Mouse (Mus musculus): Measurements from ENCODE around the gene Sp2. TPM values are rescaled to one million over a fixed set of nuclear protein-coding genes. Genes with fewer than 3 reads are reported as not detected.

Gene Sp2
- polyA plus RNA-seq, 1 experiment = 7.7 TPM

DNA sequence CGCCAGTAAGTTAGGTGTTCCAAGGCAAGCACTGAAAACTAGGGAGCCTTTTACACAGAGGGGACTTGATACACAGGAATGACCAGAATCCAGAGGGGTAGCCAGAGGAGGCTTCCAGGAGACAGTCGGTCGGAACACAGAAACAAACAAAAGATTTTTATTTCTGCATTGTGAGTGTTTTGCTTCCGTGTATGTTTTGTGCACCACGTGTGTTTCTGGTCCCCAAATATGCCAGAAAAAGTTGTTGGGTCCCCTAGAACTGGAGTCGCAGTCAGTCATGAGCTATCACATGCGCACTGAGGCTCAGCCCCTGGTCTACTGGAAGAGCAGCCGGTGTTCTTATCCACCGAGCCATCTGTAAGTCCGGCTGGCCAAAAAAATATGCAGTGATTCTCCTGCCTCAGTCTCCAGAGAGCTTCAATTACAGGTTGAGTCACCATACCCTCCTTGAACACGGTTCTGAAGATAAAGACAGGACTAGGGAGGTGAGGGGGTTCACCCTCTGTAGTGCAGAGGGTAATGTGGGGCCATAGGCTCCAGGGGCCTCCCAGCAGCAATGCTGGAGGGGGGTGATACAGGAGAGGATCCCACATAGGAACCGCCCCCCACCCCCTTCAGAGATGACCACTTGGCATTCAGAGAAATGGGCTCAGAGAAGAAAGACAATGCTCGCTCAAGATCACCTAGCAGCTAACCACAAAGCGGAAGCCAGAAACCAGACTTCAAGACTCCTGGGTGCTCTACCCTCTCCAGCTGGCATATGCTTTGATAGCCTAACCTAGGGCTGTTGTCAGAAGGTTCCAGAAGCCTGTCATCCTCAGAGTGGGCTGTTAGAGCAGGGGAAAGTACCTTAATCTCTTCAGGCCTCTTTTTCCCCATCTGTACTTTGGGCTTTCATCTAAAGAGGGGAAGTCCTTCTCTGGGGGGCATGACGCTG is 13.3 kb upstream of the Sp2 start:
- DNase-seq (ENCODE audit: low spot score) = no peak

DNA sequence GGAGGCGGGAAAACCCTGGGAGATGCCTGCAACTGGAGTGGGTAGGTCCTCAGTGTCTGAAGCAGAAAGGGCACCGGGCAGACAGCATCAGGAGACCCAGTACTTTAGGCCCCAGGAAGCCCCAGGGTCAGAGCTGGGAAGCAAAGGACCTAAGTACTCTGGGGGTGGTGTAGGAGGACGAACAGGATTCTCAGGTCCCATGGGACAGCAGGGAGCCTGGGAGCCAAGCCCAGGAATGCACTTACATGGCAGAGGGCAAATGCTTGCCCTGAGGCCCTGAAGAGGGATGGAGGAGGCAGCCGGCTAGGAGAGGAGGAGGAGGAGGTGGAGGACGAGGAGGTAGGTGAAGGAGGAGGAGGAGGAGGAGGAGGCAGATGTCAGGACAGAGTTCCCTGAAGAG is 12.3 kb upstream of the Sp2 start:
- no peak for DNase-seq (ENCODE audit: low spot score)

DNA sequence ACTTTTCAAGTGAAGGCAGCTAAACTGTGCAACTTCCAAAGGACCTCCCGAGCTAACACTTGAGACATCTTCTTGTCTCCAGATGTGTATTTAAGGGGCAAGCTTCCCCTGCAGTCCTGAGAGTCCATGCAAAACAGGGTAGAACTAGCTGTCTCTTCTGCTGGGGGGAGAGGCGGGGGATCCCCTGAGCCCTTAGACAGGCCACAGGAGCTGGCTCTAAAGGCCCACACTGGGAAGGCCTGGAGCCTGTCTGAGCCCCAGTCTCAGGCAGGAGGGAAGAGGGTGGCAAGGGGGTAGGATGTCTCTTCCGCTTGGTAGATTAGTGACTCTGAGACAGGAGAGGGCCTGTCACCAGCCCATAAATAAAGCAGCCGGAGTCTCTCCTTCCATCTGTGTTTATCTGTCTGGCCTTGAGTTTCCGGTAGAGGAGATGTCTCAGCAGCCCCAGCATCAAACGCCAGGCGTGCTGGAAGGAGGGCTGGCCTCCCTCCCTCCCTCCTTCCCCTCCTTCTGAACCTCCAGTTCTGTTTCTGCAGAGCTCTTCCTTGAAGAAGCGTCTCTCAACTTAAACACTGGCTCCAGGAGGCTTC is 10.1 kb upstream of the Sp2 start:
- DNase-seq (ENCODE audit: low spot score) = no peak

DNA sequence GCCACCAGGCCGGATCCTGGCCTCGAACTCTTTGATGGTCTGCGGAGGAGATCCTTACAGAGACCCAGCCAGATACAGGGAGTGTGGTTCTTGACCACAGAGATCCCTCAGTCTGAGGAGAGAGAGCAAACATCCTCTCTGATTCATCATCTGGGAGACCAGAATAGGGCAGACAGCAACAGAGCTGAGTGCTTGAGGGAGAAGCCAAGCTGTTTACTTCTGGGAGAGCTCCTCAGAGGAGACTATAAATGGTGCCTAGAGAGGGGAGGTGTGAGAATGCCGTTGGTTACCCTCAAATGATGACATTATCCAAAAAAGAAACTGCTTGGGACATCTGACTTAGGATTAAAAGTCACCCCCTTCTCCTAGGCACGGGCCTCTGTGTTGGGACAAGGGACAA is 8.7 kb upstream of the Sp2 start:
- DNase-seq (ENCODE audit: low spot score) = no peak

DNA sequence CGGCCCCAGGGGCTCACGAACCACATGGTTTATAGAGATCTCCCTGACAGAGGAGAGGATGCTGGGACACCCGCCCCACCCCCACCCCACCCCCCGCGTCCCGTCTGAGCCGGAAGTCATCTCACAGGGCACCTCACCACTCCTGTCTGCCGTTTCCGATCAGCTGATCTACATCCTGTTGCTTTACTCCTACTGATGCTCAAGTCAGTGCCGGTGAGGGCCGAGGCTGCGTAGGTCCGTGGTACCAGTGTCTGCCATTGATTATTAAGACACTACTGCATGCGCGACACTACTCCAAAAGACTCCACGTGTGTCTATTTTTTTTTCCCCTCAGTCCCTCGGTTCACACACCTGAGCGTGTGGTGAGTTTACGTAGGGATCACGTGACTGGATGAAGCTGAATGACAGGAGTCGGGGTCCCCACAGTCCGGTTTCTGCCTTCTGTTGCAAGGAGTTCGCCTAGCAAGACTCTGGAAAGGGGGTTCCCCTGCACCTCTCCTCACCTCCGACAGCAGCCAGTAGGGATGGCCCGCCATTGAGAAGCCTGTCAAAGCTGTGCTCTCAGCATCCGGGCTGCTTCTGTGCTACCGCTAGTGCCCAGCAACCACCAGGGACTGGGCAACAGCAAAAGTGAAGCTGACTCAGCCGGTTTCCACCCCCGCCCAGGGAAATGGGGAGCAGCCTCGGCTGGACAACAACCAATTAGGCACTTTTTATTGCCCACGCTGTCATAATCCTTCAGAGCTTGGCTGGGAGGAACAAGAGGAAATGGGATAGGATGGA is 5.3 kb upstream of the Sp2 start:
- DNase-seq (ENCODE audit: low spot score) = no peak

DNA sequence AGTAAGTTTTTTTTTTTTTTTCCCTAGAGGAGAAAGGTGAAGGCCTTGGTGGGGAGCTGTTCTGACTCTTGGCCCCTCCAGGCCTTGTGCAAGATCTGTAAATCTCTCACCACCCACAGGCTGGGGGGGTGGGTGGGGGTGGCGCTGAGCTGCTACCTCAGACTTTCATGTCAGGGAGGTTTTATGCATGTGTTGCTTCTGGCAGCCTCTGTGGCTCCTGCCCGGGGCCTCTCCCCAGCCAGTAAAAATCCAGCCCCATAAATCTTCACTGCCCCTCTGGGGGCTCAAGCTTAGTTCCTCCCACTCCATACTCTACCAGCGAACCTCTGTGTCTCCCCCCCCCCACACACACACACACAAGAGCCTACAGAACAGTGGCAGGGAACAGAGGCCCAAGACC is 3.7 kb upstream of the Sp2 start:
- DNase-seq (ENCODE audit: low spot score) = no peak

DNA sequence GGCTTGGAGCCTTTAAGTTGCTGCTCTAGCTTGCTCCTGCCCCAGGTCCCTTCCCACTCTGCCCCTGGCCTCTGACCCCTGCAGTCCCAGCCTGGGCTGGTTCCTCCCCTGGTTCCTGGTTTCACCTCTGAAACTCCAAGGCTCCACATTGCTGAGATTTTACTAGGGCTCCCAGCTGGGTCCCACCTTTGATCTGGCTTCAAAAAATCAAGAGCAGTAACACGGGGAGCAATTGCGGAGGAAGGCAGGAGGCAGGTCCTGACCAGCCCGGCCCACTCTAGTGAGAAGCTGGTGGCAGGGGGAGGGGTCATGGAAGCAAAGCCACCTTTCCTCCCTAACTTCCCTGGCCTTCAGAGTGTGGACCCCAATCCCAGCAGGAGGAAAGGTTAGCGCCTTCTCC is 2.1 kb upstream of the Sp2 start:
- no peak for DNase-seq (ENCODE audit: low spot score)

DNA sequence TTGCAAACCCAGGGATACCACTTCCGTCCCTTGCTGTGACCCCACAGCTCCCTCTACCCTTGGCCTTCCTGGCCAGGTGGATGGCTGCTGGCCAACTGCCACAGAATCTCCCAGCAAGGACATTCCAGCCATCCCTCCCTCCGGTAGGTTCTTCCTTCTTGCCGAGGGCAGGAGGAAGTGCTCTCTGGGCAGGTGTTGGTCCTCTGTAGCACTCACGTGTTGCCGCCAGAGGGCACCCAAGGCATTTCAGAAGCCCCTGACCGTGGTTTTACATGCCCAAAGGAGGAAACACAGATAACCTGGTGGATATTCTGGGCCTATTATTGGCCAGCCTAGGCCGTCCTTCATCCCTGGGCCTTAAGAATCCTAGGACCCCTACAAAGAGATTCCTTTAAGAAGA is 404 bp downstream of the Sp2 start:
- no peak for DNase-seq (ENCODE audit: low spot score)

DNA sequence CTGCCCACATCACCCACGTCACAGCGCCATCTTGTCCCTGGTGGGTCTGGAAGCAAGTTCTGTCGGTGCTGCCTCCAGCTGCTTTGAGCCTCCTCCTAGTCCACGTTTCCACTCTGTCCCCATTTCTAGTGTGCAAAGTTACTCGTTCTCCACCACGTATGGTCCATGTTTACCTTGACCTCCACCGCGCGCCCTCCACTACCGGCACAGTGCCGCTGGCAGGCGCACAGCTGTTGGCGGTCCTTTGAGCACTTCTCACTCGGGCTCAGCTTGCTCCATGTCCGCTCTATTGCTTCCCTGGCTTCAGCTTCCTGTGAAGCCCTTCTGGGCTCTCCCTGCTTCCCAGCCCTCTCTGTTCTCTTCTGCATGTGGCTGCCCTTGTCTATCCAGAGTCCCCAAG is 1.3 kb downstream of the Sp2 start:
- DNase-seq (ENCODE audit: low spot score) = no peak

DNA sequence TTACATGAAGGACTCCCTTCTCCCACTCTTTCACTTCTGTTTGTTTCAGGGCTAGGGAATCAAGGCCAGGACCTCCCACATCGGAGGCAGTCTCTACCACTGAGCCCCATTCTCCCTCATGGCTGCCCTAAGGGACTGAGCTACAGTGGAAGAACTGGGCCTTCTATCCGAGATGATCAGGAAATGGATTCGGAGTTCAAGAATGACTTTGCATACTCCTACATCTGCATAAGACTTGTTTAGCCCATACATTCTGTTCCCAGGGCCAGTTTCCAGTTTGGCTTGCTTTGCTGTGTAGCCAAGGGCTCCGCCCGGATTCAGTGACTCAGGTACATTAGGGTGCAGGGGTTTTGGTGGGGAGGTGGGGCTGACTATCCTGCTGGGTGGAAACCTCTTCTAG is 2.7 kb downstream of the Sp2 start:
- no peak for DNase-seq (ENCODE audit: low spot score)

DNA sequence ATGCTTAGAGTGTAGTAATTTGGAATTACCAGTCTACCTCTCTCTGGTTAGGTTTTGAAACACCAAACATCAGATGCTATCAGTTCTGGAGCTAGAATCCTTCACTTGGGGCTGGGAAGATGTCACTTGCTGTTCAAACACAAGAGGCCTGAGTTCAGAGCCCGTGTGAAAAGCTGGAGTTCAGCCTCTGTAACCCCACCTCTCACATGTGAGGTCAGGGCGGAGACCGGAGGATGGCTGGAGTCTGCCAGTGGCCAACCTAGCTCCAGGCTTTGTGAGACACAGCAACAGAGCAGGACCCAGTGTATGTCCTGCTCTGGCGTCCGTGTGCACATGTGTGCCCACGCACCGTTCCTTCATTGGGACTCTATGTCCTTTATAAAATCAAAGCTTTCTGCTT is 3.4 kb downstream of the Sp2 start:
- DNase-seq (ENCODE audit: low spot score) = no peak

DNA sequence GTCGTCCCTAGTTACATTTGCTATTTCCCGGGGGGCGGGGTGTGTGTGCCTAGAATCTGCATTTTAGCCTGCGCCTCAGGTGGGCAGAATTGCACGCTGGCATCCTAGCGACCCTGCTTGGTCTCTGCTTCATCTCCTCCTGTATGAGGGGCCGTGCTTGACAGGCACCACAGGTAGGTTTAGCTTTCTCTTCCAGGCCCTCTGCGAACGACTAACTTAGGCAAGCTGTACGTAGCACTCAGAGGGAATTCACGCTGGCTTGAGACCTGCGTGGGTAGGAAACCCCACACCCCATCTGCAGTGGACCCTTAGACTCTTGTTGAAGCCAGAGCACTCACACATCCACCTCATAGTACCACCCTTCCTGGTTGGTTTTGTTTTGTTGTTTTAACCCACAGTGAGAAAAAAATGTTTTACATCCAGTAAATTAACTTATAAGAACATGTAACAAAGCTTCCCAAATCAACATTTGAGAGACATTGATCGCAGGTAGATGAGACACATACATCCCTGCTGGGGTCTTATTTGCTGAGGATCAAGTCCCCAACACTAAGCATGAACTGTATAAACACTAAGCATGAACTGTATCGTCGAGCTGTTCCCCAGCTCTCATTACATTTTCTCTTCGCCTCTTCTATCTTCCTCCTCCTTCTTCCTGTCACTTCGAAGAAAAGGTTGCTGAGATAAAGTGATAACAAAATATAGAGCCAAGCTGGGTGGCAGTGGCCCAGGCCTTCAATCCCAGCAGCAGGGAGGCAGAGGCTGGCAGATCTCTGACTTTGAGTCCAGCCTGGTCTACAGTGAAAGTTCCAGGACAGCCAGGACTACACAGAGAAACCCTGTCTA is 4.1 kb downstream of the Sp2 start:
- no peak for DNase-seq (ENCODE audit: low spot score)

DNA sequence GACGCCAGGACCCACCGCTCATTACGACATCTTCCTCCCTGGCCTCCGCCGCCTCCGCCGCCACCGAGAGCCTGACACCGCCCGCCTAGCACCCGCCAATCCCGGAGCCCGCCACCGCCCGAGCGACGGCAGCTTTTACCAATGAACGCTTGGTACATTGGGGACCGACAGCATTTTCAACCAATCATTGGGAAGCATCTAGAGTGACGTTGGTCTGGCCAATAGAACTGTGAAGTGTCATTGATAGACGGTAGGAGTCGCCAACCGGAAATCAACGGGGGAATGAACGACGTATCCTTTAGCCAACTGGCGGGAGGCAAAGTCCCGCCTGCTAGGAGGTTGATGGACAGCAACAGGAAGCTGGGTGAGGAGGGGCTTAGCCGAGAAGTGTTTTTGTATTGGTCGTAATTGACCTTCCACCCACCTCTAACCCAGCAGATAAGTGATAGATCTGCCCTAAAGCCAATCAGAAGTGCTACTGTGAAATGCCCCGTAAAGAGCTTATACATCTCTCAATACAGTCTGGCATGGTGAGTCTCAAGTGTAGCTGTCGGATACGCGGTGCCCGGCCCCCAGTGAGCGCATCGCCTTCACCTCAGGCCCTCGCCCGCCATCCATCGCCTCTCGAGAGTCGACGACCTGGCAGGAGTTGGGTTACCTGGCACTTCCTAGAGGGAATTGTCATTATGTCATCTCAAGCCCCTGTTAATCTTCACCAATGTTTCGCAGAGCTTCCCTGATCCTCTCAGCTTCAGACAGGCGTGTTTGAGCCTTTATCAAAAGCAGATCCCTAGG is 5.0 kb downstream of the Sp2 start:
- no peak for DNase-seq (ENCODE audit: low spot score)

DNA sequence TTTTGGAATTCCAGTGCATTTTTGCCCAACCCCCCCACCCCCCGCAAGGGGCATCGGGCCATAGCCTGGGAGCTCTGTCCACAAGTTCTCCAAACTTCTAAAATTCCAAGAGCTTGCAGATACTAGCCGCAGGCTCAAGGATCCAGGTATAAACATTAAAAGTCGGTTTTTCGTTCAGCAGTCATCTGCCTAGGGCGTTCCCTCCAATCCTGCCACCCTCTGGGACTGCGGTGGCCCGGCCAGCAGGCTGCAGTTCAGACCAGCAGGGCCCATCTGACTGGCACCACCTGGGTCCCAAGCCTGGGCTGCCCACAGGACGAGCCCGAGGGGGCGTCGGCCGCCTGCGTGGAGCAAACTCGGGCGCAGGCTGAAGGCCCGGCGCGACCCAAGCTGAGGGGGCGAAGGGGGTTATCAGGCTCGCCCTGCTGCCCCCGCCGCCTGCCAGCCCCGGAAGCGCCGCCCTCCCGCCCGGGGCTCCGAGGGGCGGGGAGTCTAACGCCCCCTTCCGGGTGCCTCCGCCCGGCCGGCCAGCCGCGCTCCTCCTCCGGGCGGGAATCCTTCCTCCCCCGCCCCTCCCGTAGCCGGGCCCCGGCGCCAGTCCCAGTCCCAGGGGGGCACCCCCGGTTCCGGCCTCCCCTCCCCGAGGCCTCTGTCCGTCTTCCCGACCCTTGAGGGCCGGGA is 5.7 kb downstream of the Sp2 start:
- peak; percentile 98 for DNase-seq (ENCODE audit: low spot score)

DNA sequence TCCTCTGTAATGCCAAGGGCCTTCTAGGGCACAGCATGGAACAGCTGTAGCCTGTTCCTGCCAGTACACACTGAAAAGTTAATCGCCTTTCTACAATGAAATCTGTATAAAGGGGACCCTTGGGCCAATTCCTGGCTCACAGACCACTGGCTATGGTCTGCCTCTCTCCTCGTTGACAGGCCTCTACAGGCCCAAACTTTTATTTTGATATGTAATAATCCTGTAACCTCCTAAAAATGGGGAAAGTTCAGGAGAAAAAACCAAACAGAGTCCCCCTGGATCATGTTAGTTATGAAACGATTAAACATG is 6.4 kb downstream of the Sp2 start:
- DNase-seq (ENCODE audit: low spot score) = no peak

DNA sequence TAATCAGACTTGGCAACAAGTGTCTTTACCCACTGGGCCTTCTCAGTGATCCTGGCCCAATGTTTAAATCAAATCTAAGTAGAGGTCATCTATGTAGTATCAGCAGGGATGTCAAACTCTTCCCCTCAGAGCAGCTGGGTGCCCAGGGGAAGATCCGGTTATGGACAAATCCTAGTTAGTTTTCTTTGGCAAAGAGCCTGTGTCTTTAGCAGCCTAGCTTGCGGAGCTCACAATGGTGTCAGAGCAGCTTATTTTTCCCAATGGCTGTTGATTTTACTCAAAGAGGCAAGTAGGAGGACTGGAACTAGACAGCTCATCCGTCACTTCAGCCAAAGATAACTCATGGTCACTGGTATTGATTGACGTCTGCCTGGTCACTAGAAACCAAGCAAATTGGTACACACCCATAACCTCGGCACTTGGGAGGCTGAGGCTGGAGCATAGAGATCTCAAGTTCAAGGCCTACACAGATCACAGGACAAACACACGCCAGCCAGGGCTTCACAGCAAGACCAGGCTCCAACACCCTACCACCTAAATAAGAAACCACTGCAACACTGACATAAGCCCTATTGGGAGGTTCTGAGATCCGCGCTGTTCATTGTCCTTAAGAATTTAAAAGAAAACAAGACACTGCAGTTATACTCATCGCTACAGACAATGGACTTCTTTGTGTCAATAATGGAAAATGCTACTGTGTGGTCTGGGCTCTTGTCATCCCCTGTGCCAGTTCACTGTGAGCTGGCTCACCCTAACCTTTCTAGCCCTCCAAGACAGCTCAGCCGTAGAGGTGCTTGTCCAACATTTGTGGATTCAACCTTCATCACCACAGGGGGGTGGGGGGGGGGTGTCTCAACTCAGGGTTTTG is 7.0 kb downstream of the Sp2 start:
- DNase-seq (ENCODE audit: low spot score) = no peak

DNA sequence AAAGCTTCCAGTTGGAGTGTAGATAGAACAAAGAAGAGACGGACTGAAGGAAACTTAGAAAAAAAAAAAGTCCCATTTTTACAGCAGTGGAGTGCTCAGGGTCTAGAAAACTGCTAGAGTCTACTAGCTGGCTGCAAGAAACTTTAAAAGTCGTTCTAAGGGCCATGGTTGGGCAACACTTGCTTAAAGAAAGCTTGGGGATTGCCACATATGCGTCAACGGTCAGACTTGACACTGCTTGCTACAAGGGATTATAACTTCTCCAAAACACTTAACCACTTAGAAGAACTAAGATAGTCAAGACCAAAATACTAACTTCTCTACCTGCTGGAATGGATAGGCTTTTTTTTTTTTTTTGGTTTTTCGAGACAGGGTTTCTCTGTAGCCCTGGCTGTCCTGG is 7.9 kb downstream of the Sp2 start:
- DNase-seq (ENCODE audit: low spot score) = no peak

DNA sequence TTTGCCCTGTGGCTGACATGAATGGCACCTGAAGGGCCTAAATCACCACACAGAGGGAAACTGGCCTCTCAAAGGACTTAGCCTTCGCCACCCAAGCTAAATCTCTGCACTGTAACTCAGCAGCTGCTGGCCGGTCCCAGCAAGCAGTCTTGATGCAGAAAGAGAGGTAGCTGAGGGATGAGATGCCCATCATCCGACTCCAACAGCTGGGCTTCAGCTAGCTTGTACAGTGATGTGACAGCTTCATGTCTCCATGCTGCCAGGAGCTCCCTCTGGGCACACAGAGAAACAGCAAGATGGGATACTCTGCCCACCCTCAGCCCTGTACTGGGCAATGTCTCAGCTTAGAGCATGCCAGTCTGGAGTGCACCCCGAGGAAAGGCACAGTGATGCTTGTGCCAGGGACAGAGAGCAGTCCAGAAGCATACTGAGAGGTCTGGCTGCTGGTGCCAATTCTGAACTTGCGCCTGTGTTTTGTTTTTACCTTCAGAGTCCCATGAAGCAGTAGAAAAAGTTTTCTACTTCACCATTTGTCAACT is 9.3 kb downstream of the Sp2 start:
- no peak for DNase-seq (ENCODE audit: low spot score)

DNA sequence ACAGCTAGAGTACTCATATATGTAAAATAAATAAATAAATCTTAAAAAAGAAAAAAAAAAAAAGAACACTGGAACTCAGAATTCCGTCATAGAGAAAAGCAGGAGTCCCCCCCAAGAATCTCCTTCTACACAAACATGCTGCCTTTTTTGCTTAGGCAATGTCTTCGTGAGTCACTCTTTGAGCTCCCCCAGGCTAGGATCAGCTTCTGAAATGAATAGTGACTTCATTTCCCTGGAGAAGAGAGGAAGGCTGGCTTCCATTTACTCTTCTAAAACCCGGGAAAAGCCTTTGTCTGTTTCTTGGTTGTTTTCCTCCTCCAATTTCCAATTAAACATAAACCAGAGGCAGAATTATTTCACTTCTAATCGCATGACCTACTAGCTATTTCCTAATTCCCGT is 9.9 kb downstream of the Sp2 start:
- DNase-seq (ENCODE audit: low spot score) = no peak

Measured in urinary bladder, adult 2 months (tissue).